Mouse (Mus musculus) embryonic stem cell, embryonic (primary cell): ENCODE results near the gene Defb25.

Experiments used
- CTCF ChIA-PET, 4 experiments: fragments of 300-600 bp in 2 of 4; fragments of 350-600 bp in 2 of 4; sonication (Branson Sonifier 250); formaldehyde crosslinking; loops; one replicate each; lab custom pipeline; 2022; ENCODE audit warnings: inconsistent platforms in 2 of 4; lab: Charles Lee
- POLR2A ChIA-PET, 4 experiments: fragments of 300-600 bp in 2 of 4; fragments of 350-600 bp in 2 of 4; sonication (Branson Sonifier 250); formaldehyde crosslinking; loops; one replicate each; lab custom pipeline; 2022; ENCODE audit warnings: antibody characterized with exemption in 4 of 4, inconsistent platforms in 1 of 4; lab: Charles Lee

Gene Defb25

GRCm38 (mm10) chr2:152608719-152609118 is 14.1 kb downstream of the Defb25 start:
- CTCF ChIA-PET = interaction anchor here in 2 of 4 experiments (0.6 to 0.7 kb wide), 2 partner anchors 54 to 520 kb away, joined by 3 read pairs; no protein-coding TSS in a partner anchor
- POLR2A ChIA-PET = interaction anchor here in 1 of 4 experiments (0.7 kb wide), 1 partner anchor 37 kb away, joined by 5 read pairs; no protein-coding TSS in a partner anchor

DNA sequence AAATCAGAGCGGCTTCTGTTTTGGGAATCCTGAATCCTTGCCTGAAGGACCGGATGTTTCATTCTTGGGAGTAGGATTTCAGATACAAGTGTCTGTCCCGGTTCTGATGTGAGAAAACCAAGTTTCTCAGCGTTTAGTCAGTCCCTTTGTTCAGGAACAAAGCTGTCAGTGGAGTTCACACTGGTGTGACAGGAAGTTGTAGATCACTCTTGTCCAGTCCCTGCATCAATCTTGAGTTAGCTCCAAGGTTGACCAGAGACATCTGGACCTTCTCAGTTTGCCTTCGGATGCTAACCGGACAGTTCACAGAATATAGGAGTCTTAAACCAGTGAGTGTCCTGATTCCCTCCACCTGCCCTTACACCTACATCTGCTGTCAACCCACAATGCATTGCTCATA is 15.1 kb downstream of the Defb25 start:
- CTCF ChIA-PET = interaction anchor here in 2 of 4 experiments (0.7 to 1.8 kb wide), 3 partner anchors 8 to 48 kb away, joined by 3 to 5 read pairs (median 4); no protein-coding TSS in a partner anchor
- POLR2A ChIA-PET = interaction anchor here in 2 of 4 experiments (0.6 to 1.0 kb wide), 2 partner anchors 122 to 161 kb away, joined by 4 to 13 read pairs; no protein-coding TSS in a partner anchor

DNA sequence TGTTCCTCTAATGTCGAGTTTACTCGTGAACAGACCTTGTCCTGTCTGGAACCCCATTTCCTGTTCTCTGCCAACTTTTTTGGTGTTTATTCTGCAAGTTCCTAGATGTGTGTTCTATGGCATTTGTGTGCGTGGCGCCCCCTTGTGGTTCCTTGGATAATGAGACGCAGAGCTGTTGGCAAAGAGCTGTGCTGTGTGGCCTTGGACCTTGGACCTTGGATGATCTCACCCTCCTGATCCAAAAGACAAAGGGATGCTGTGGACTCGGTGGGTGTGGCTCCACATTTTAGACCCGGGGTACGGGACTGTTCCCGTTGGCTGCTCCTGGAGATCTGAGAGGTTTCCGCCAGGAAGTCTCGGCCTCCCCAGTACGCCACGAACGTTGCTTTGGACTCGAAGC is 18.8 kb downstream of the Defb25 start, which contains the start of gene Defb36:
Defb36 (plus strand) TSS at position 271 of the 400 bp plus-strand sequence.
- ChIA-PET CTCF (interaction anchor here (0.5 to 2.2 kb wide), 38 partner anchors 8 to 692 kb away, joined by 3 to 17 read pairs (median 4); partner anchors contain the start of genes H13 (in 2 of the 4) and Defb21 (in 1 of the 4)), POLR2A (interaction anchor here in 2 of 4 experiments (0.6 to 1.0 kb wide), 4 partner anchors 17 to 213 kb away, joined by 3 read pairs; partner anchors contain the start of gene Mcts2 (in 1 of the 2))

DNA sequence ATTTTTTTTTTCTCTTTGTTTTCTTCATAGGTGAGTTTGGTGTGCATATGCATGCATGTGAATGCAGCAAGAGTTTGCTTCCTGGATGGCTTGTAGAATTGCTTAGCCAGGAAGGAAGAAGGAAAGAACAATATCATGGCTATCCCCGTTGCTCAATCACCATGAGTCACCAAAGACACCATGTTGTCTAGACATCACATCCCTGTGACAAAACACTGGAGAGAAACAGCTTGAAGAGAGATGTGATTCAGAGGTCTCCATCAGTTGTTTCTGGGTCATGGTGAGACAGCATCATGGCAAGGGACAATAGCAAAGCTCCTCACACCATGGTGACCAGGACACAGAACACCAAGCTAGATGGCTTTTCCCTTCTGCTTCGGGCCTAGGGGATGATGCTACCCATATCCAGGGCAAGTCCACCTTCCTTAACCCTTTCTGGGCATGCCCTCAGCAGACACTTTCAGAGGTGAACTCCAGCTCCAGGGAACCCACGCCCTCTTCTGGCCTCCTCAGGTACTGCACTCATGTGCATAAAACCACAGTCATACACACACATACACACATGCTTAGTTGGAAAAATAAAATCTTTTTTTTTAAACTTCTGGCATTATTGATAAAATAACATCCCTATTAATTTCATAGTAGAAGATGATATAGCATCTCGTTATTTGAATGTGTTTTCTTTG is 21.4 kb downstream of the Defb25 start:
- CTCF ChIA-PET = interaction anchor here (0.5 to 2.0 kb wide), 15 partner anchors 10 to 480 kb away, joined by 3 to 7 read pairs (median 3); partner anchors contain the start of gene H13 (in 2 of the 4)
- POLR2A ChIA-PET = interaction anchor here in 1 of 4 experiments (0.6 kb wide), 1 partner anchor 145 kb away, joined by 5 read pairs; no protein-coding TSS in a partner anchor

- CTCF ChIA-PET = interaction anchor here in 1 of 4 experiments (0.6 kb wide), 1 partner anchor 45 kb away, joined by 4 read pairs; no protein-coding TSS in a partner anchor
Measured at GRCm38 (mm10) chr2:152600076-152600475, 22.8 kb downstream of the Defb25 start.

DNA sequence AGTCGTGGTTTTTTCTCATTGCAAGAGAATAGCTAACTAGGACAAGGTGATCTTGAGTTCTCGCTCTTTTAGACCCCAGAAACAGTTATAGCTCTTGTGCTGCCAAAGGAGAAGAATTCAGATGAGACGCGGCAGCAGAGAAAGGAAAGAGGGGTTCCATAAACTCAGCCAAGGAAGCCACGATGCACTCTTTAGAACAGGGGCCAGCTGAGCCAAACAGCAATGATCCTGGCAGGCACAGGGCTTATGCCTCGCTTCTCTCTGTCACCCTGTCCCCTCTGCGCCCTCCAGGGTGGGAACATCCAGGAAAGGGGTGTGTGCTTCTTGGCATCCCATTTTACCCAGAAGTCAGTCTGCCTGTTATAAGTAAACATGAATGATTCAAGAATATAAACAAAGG is 23.6 kb downstream of the Defb25 start, which contains the start of gene Defb45:
Defb45 (minus strand) TSS at position 101 of the 400 bp plus-strand sequence.
- CTCF ChIA-PET = interaction anchor here in 1 of 4 experiments (0.6 kb wide), 1 partner anchor 45 kb away, joined by 4 read pairs; no protein-coding TSS in a partner anchor
- POLR2A ChIA-PET = no interaction called here

More at GRCm38 (mm10) chr2:152600076-152600475, 22.8 kb downstream of the Defb25 start:
- POLR2A ChIA-PET = interaction anchor here in 2 of 4 experiments (0.5 to 0.6 kb wide), 2 partner anchors 17 to 80 kb away, joined by 3 read pairs; no protein-coding TSS in a partner anchor

DNA sequence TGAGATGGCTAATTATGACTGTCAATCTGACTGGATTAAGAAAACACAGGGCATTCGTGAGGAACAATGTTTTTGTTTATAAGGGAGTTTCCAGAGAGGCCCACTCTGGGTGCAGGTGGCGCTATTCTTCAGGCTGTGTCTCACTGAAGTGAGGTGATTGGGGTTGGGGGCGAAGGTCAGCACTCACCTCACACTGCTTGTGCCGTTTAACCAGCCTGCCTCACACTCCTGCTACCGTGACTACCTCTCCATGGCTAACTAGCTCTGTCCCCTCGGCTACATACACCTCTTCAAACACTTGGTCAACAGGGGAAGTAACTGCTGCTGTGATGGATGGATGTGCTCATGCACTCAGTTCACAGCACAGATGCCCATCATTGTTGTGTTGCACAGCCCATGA is 33.8 kb downstream of the Defb25 start:
- ChIA-PET CTCF (interaction anchor here in 1 of 4 experiments (0.9 kb wide), 1 partner anchor 12 kb away, joined by 3 read pairs; no protein-coding TSS in a partner anchor), POLR2A (no interaction called here)

GRCm38 (mm10) chr2:152588450-152588849 is 34.4 kb downstream of the Defb25 start:
- POLR2A ChIA-PET = no interaction called here
- CTCF ChIA-PET = interaction anchor here in 1 of 4 experiments (0.9 kb wide), 1 partner anchor 13 kb away, joined by 3 read pairs; no protein-coding TSS in a partner anchor

GRCm38 (mm10) chr2:152586926-152587560 is 35.8 kb downstream of the Defb25 start:
- ChIA-PET CTCF (interaction anchor here (0.5 to 1.6 kb wide), 34 partner anchors 9 to 1266 kb away, joined by 3 to 13 read pairs (median 3); partner anchors contain the start of genes Defb21 (in 2 of the 4), Defb36 (in 2 of the 4), Defb29 (in 1 of the 4) and Gm17416 (in 1 of the 4)), POLR2A (interaction anchor here in 2 of 4 experiments (0.7 to 1.0 kb wide), 3 partner anchors 18 to 243 kb away, joined by 3 read pairs; partner anchors contain the start of gene Trib3 (in 1 of the 2))

DNA sequence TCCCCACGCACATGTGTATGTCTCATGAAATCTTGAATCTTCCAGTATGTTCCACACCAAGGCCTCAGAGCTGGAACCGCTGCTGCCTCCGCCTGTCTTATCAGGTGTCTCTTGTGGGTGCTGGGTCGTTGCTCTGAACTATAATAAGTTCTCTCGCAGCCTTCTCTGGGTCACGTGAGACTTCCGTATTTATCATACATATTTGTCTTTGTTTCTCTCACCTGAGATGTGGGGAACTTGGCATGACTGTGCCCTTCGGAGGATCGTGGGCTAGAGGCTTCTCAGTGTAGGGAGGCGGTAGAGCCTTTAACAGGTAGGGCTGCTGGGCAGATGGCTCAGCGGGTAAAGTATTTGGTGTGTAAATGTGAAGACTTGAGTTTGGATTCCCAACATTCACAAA is 42.2 kb downstream of the Defb25 start:
- CTCF ChIA-PET = no interaction called here
- POLR2A ChIA-PET = no interaction called here

DNA sequence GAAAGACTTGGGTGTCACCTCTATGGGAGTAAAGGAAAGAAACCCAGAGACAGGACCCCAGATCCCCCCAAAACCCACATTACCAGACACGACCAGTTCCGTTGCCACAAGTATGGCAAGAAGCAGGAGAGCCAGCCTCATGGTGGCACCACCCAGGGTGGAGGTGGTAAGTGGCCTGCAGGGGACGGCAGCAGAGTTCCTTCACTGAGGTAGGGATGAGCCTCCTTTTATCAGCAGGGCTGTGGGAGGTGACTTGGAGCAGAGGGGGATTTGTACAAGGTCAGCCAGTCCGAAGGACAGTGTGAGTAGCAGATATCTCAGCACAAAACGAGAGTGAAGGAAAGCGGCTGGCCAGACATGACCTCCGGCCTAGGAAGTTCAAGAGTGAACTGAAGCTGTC is 42.7 kb downstream of the Defb25 start, which contains the start of gene Defb19:
Defb19 (minus strand) TSS at position 206 of the 400 bp plus-strand sequence.
- ChIA-PET POLR2A (no interaction called here), CTCF (interaction anchor here in 1 of 4 experiments (0.6 kb wide), 1 partner anchor 26 kb away, joined by 4 read pairs; no protein-coding TSS in a partner anchor)

GRCm38 (mm10) chr2:152573484-152573883 is 49.4 kb downstream of the Defb25 start:
- CTCF ChIA-PET = interaction anchor here in 2 of 4 experiments (0.6 to 1.0 kb wide), 3 partner anchors 17 to 66 kb away, joined by 3 read pairs; no protein-coding TSS in a partner anchor
- POLR2A ChIA-PET = interaction anchor here in 1 of 4 experiments (0.7 kb wide), 1 partner anchor 10 kb away, joined by 3 read pairs; no protein-coding TSS in a partner anchor
